Comparison of ENCODE assay signal across 19 mouse cellular contexts in genomic region chr5:117840203-117840602, GRCm38 (mm10). TPM values are rescaled to one million over a fixed set of nuclear protein-coding genes. Genes with fewer than 3 reads are reported as not detected.
DNase-seq lines count a peak whose midpoint lies in the region; ATAC-seq and TF ChIP-seq lines count a peak whose summit lies in the region.
"Had no signal": no experiment of that assay in that cellular context is flagged by ENCODE, and none has a peak within 500 bp of the region (broad histone marks: within the 10 kb centered on the region; RNA-seq: fewer than 3 reads in every experiment).

No protein-coding gene starts in this region.

- H3K4me2 ChIP-seq in intestine, embryonic 15.5 days (replicated peaks), result no peak overlapping the region
- no peak overlapping the region for H3K4me2 ChIP-seq in intestine, embryonic 16.5 days (ENCODE audit: low read depth, low read length)
- H3K4me2 ChIP-seq in forebrain, postnatal 0 days (ENCODE audit: low read depth), result no peak overlapping the region
- H3K4me2 ChIP-seq: limb, embryonic 13.5 days had no signal

- H3K4me3 ChIP-seq in intestine, embryonic 15.5 days (replicated peaks), result no peak overlapping the region
- H3K4me3 ChIP-seq in intestine, embryonic 16.5 days (ENCODE audit: low read length), result no peak overlapping the region
- no peak overlapping the region for H3K4me3 ChIP-seq in forebrain, postnatal 0 days (ENCODE audit: low read depth, low read length)
- H3K4me3 ChIP-seq: hindbrain, embryonic 10.5 days; limb, embryonic 13.5 days had no signal

- H3K9ac ChIP-seq in intestine, embryonic 15.5 days, result no peak overlapping the region
- no peak overlapping the region for H3K9ac ChIP-seq in intestine, embryonic 16.5 days (ENCODE audit: low read depth, low read length)
- no peak overlapping the region for H3K9ac ChIP-seq in forebrain, postnatal 0 days
- H3K9ac ChIP-seq: limb, embryonic 13.5 days; liver, embryonic 14.5 days had no signal

- H3K27me3 ChIP-seq in intestine, embryonic 15.5 days (replicated peaks), result peaks cover 55% of the 10 kb centered on the region
- peaks cover 46% of the 10 kb centered on the region for H3K27me3 ChIP-seq in intestine, embryonic 16.5 days (replicated peaks; ENCODE audit: control insufficient read depth, insufficient read depth, low read length)
- peaks cover 13% of the 10 kb centered on the region; the same call in 1 of the 2 replicates for H3K27me3 ChIP-seq in forebrain, postnatal 0 days (ENCODE audit: insufficient read depth, low read length)

- TF ChIP-seq CTCF in forebrain, postnatal 0 days (IDR thresholded peaks at IDR 0.05; ENCODE audit: low read depth), result no peak

- intact Hi-C loops in heart, postnatal 10 days (cut with DNase I), result no loop called here

- peak; percentile 34 to 40 for DNase-seq in cerebellum, postnatal 14 days
- DNase-seq in cerebellum, adult 18-20 months, result no peak
- peak; percentile 17 for DNase-seq in ES-CJ7 (ENCODE audit: low read depth, low spot score)
- peak; percentile 65 for DNase-seq in forebrain, postnatal 0 days
- no peak for DNase-seq in heart, postnatal 10 days
- no peak for DNase-seq in ovary, postnatal 10 days (ENCODE audit: low spot score)
- DNase-seq: adrenal gland, postnatal 10 days; cerebellum, adult 2 months; heart, adult 11 months; kidney, adult 18-20 months; kidney, postnatal 14 days had no signal

- 0 out of 2 replicates have a peak, but pooled peaks have one; percentile 6 for ATAC-seq in intestine, embryonic 15.5 days
- no peak for ATAC-seq in intestine, embryonic 16.5 days
- peak; percentile 30; the same call in 1 of the 2 replicates for ATAC-seq in forebrain, postnatal 0 days
- ATAC-seq: CD4-positive, CD25-positive, alpha-beta regulatory T cell, adult 4 months; lung, postnatal 0 days had no signal

- WGBS in intestine, embryonic 15.5 days, result 45% methylated on average over 9 of the region's 9 CpGs
- WGBS in intestine, embryonic 16.5 days, result 50% methylated on average over 9 of the region's 9 CpGs
- 30% methylated on average over 9 of the region's 9 CpGs for WGBS in forebrain, postnatal 0 days

- H3K36me3 ChIP-seq in intestine, embryonic 15.5 days, result no peaks in the 10 kb centered on the region
- no peaks in the 10 kb centered on the region for H3K36me3 ChIP-seq in intestine, embryonic 16.5 days (ENCODE audit: control insufficient read depth, insufficient read depth, low read length)
- H3K36me3 ChIP-seq in forebrain, postnatal 0 days (ENCODE audit: insufficient read depth), result no peaks in the 10 kb centered on the region
- H3K36me3 ChIP-seq: hindbrain, embryonic 10.5 days; limb, embryonic 13.5 days had no signal

- H3K27ac ChIP-seq in intestine, embryonic 15.5 days, result no peak overlapping the region
- no peak overlapping the region for H3K27ac ChIP-seq in intestine, embryonic 16.5 days (ENCODE audit: low read length)
- H3K27ac ChIP-seq in forebrain, postnatal 0 days (ENCODE audit: low read depth, low read length), result peak overlapping the region; percentile 79
- H3K27ac ChIP-seq: hindbrain, embryonic 10.5 days; limb, embryonic 13.5 days; liver, embryonic 14.5 days had no signal

- H3K9me3 ChIP-seq in intestine, embryonic 15.5 days, result no peaks in the 10 kb centered on the region
- no peaks in the 10 kb centered on the region for H3K9me3 ChIP-seq in intestine, embryonic 16.5 days (ENCODE audit: control insufficient read depth, low read length)
- H3K9me3 ChIP-seq in forebrain, postnatal 0 days (ENCODE audit: low read length), result no peaks in the 10 kb centered on the region
- H3K9me3 ChIP-seq: hindbrain, embryonic 10.5 days; limb, embryonic 13.5 days had no signal

- peaks cover 9% of the 10 kb centered on the region for H3K4me1 ChIP-seq in intestine, embryonic 15.5 days (replicated peaks)
- H3K4me1 ChIP-seq in intestine, embryonic 16.5 days (ENCODE audit: control insufficient read depth, insufficient read depth, low read length), result peaks cover 7% of the 10 kb centered on the region; the same call in 1 of the 2 replicates
- H3K4me1 ChIP-seq in forebrain, postnatal 0 days (ENCODE audit: insufficient read depth), result peaks cover 18% of the 10 kb centered on the region; the same call in 1 of the 2 replicates

RNA-seq across cellular contexts. Expression of gene Nos1, which starts 59.4 kb away (rescaled TPM):
- 0.68 and 0.87 TPM in 2 replicates for polyA plus RNA-seq in intestine, embryonic 15.5 days (2015; fragmentation: Nextera tagmentation; extraction: Ambion mirVana)
- polyA plus RNA-seq in intestine, embryonic 16.5 days (2015; fragmentation: Nextera tagmentation; extraction: Ambion mirVana), result 0.89 and 0.92 TPM in 2 replicates
- total RNA-seq in forebrain, postnatal 0 days (2014; rRNA removed), result 16.9 and 18.1 TPM in 2 replicates
- polyA plus RNA-seq in forebrain, postnatal 0 days (2015; fragmentation: Nextera tagmentation; extraction: Ambion mirVana), result 3.8 and 4.1 TPM in 2 replicates
- under 1 TPM; 0.15 to 0.17 TPM for total RNA-seq in heart, postnatal 10 days (2021)
- total RNA-seq: common myeloid progenitor, adult 5-6 weeks had no signal

Comparison
In these comparisons a context has a peak if more than half of its experiments do, and no peak if none do; other contexts are left out.
1. DNase-seq: peak in cerebellum, postnatal 14 days (2 of 2), ES-CJ7 (single experiment) and forebrain, postnatal 0 days (single experiment); none in cerebellum, adult 18-20 months (0 of 2), heart, postnatal 10 days (0 of 2) and ovary, postnatal 10 days (single experiment).